Mouse (Mus musculus) E14TG2a.4 (cell line): ENCODE measurements around the gene Ffar4.

Experiments used
- H3K27me3 ChIP-seq: 2 replicates; pipeline ENCODE4 v1.6.1; 2014; ENCODE audit warnings: low read length, control low read depth; ENCODE audit not compliant: insufficient read depth
- H3K36me3 ChIP-seq: 2 replicates; pipeline ENCODE4 v1.6.1; 2014; ENCODE audit warnings: low read length, control low read depth; ENCODE audit not compliant: insufficient read depth
- H3K4me1 ChIP-seq: replicated peaks from 2 replicates; pipeline ENCODE4 v1.6.1; 2014; ENCODE audit warnings: low read depth, low read length, control low read depth
- H3K4me3 ChIP-seq: replicated peaks from 2 replicates; pipeline ENCODE4 v1.5.1; 2014; ENCODE audit warnings: mild to moderate bottlenecking, low read length
- H3K9me3 ChIP-seq: 2 replicates; pipeline ENCODE4 v1.6.1; 2014; ENCODE audit warnings: low read length, control low read depth
- CTCF ChIP-seq: conservative IDR thresholded peaks from 2 replicates; pipeline ENCODE4 v1.5.1; 2014; ENCODE audit warnings: low read length
- NANOG ChIP-seq: IDR thresholded peaks from 2 replicates; pipeline ENCODE4 v1.6.1; 2014; ENCODE audit warnings: borderline replicate concordance, low read length, mixed read lengths
- POU5F1 ChIP-seq: IDR thresholded peaks from 2 replicates; pipeline ENCODE4 v1.6.1; 2014; ENCODE audit warnings: low read length, borderline replicate concordance

Ffar4 gene

DNA sequence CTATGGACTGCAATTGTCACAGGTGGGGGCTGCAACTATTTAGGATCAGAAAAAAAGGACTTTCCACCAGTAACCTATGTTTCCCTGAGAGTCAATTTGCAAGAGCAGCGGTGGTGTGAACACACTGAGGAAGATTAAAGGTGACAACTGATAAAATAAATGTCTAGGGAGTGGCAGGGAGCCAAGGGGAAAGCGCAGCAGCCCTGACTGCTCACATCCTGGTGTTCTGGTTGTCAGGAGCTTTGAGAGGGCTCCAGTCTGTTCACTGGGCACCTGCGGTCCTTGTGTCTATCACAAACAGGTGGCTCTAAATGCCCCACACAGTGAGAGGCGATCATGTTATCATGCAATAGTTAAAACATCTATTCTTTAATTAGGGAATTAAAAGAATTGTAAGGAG lies 15.7 kb downstream of the Ffar4 start:
- H3K4me3 ChIP-seq = no peak overlapping the region
- TF ChIP-seq NANOG = no peak
- no peak for TF ChIP-seq POU5F1
- TF ChIP-seq CTCF = no peak
- H3K4me1 ChIP-seq = peaks cover 21% of the 10 kb centered on the region
- no peaks in the 10 kb centered on the region for H3K36me3 ChIP-seq
- H3K27me3 ChIP-seq = 0 out of 2 replicates have a peak, but pooled peaks cover 4% of the 10 kb centered on the region
- H3K9me3 ChIP-seq = peaks cover 6% of the 10 kb centered on the region; the same call in 1 of the 2 replicates

- Histone ChIP-seq H3K9me3 (peaks cover 6% of the 10 kb centered on the region; the same call in 1 of the 2 replicates), H3K36me3 (no peaks in the 10 kb centered on the region), H3K4me3 (no peak overlapping the region), H3K27me3 (0 out of 2 replicates have a peak, but pooled peaks cover 2% of the 10 kb centered on the region), H3K4me1 (peaks cover 20% of the 10 kb centered on the region)
- no peak for TF ChIP-seq CTCF
- no peak for TF ChIP-seq NANOG
- TF ChIP-seq POU5F1 = no peak
Observed at GRCm38 (mm10) chr19:38114834-38115491, 18.1 kb downstream of the Ffar4 start.

- peaks cover 42% of the 10 kb centered on the region for H3K27me3 ChIP-seq
- no peak overlapping the region for H3K4me3 ChIP-seq
- peaks cover 6% of the 10 kb centered on the region; the same call in 1 of the 2 replicates for H3K9me3 ChIP-seq
- H3K36me3 ChIP-seq = no peaks in the 10 kb centered on the region
- peaks cover 16% of the 10 kb centered on the region for H3K4me1 ChIP-seq
- TF ChIP-seq POU5F1 (no peak), NANOG (no peak), CTCF (no peak)
Observed at GRCm38 (mm10) chr19:38120123-38120760, 23.4 kb downstream of the Ffar4 start.

DNA sequence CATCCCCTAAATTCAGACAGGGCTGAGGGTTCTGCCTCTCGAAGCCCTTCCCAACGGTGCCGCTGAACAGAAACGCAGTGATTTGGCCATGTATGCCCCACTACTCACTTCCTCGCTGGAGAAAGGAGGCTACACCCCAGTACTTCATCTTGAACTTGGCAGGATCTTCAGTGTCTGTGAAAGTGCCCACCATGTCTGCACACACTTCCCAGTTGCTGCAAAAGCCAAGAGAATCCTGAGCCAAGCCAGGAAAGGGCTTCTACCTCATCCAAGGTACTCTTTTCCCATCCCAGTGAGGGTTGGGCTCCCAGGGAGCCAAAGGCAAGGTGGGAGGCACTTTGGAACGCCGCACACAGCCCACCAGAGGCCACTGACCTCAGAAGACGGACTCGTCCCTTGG lies 27.1 kb downstream of the Ffar4 start:
- Histone ChIP-seq H3K36me3 (no peaks in the 10 kb centered on the region), H3K9me3 (no peaks in the 10 kb centered on the region), H3K4me3 (peak overlapping the region; percentile 76), H3K27me3 (peaks cover 71% of the 10 kb centered on the region), H3K4me1 (peaks cover 18% of the 10 kb centered on the region)
- TF ChIP-seq CTCF (no peak), POU5F1 (no peak), NANOG (no peak)

DNA sequence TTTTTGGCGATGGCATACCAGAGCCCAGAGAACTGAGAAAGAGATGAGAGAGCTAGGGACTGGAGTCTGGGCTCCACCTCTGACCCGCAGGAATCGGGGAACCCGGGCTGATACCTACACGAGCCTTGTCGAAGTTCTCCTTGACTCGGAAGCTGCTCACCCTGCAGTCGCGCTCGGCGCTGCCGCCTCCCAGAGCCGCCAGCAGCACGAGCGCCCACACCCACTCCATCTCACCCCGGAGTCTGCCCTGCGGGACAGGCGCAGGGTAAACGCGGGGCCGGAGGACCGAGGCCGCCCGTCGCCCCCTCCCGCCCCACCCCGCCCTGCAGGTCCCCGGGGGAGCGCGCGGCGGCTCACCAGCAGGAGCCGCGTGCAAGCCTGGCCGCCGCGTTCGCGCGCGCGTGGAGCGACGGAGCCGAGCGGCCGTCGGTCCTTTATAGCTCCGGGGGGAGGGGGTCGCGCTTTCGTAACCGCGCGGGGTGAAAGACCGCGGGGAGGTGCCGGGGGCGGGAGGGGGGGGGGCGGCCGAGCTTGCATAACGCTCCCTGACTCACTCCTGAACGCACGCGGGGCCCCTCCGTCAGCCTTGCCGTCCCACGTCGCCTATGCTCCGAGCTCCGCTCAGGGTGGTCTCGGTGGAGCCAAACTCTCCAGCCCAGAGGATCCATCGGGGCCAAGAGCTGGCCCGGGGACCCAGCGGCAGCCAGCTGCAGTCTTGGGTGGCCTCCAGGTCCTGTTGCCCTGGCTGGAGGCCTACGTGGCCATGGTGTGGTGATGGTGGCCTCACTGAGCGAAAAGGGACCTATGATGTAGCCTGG lies 27.7 kb downstream of the Ffar4 start:
- TF ChIP-seq CTCF (no peak), POU5F1 (no peak), NANOG (no peak)

DNA sequence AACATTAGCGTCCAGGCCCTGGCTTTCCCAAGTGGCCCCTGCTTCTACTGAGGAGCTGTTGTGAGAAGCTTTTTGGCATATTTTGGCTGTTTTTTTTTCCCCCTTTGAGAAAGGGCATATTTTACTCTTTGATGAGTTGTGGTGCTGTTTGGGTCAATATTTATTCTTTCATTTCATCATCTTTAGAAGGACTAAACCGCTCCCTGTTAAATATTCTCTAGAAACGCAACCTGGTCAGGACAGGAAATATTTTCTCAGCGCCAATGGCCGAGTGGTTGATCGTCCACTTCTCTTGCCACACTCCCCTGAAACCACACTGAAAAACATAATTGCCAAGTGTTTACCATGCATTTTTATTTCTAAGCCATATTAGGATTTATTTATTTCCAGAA lies 28.3 kb downstream of the Ffar4 start, which contains the start of gene Rbp4:
Gene Rbp4, minus strand, starts transcription at position 63 of the 392 bp plus-strand sequence.
- peaks cover 16% of the 10 kb centered on the region for H3K4me1 ChIP-seq
- peak within 1 kb of the TSS; percentile 76 for H3K4me3 ChIP-seq
- TF ChIP-seq NANOG (no peak), POU5F1 (no peak), CTCF (no peak)
- peaks cover 75% of the 10 kb centered on the region for H3K27me3 ChIP-seq
- no peaks in the 10 kb centered on the region for H3K9me3 ChIP-seq
- H3K36me3 ChIP-seq = no peaks in the 10 kb centered on the region

More for the DNA sequence above, 27.7 kb downstream of the Ffar4 start:
- Histone ChIP-seq H3K27me3 (peaks cover 74% of the 10 kb centered on the region), H3K4me3 (peak overlapping the region; percentile 76), H3K9me3 (no peaks in the 10 kb centered on the region), H3K4me1 (peaks cover 16% of the 10 kb centered on the region), H3K36me3 (no peaks in the 10 kb centered on the region)

- Histone ChIP-seq H3K4me1 (peaks cover 16% of the 10 kb centered on the region), H3K9me3 (no peaks in the 10 kb centered on the region), H3K36me3 (no peaks in the 10 kb centered on the region), H3K27me3 (peaks cover 66% of the 10 kb centered on the region), H3K4me3 (no peak overlapping the region)
- TF ChIP-seq NANOG (no peak), CTCF (no peak), POU5F1 (no peak)
Observed at GRCm38 (mm10) chr19:38126656-38127055, 29.8 kb downstream of the Ffar4 start.

DNA sequence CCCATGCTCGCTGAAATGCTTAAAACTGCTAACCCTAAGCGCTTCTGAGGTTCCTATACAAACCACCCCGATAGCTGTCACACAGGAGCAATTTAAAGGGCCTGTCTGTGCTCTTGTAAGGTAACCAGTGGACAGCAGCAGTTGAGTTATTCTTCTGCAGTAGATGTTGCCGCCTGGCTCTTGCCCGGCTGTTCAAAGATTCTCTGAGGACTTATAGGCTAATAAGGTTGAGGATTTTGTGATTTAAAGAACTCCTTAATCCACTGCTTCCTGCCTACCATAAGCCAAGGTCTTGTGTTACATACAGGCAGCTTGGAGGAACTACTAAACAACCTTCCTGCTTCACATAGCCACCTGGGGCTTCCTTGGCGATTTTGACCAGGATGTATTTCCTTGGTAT lies 35.6 kb downstream of the Ffar4 start, which contains the start of gene Pde6c:
Gene Pde6c, plus strand, starts transcription at position 301 of the 400 bp plus-strand sequence.
- H3K4me1 ChIP-seq = no peaks in the 10 kb centered on the region
- H3K4me3 ChIP-seq = no peak within 1 kb of the TSS
- H3K9me3 ChIP-seq = no peaks in the 10 kb centered on the region
- H3K27me3 ChIP-seq = peaks cover 24% of the 10 kb centered on the region
- no peaks in the 10 kb centered on the region for H3K36me3 ChIP-seq
- TF ChIP-seq NANOG = no peak
- TF ChIP-seq POU5F1 = no peak
- TF ChIP-seq CTCF = no peak
